Mouse (Mus musculus) erythroblast, embryonic 14.5 days (primary cell): Measurements from ENCODE around the gene Trmt5.

Experiments
- GATA1 ChIP-seq: IDR thresholded peaks from 2 replicates; pipeline ENCODE4 v1.6.1; 2012; ENCODE audit warnings: low read length, inconsistent platforms, mixed read lengths
- TAL1 ChIP-seq: IDR thresholded peaks from 3 replicates; pipeline ENCODE4 v1.6.1; 2012; ENCODE audit warnings: low read length, inconsistent platforms, mixed read lengths

DNA sequence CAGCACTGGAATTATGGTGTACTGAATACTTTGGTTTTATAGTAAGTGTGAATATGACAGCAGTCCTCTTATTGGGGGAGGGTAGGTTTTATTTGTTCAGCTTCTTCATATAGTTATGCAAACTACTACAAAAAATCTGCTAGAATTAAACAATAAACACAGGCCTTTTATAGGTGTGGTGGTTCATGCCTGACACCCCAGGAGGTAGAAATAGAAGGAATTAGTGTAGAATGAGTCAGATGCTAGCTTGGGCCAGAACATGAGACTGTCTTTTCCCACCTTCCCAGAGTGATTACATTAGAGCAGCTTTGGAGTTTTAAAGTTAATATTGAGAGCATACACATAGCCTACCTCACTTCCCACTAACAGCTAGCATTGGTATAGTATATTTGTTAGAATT is 56.3 kb downstream of the Trmt5 start:
- TF ChIP-seq TAL1, result no peak
- TF ChIP-seq GATA1, result no peak
